Comparison of ENCODE assay signal across 10 mouse cellular contexts in genomic region chr1:135132893-135133369, GRCm38 (mm10). TPM values are rescaled to one million over a fixed set of nuclear protein-coding genes. Genes with fewer than 3 reads are reported as not detected.
A peak's percentile ranks its signal among the peaks of the same experiment; 100 is the strongest.
DNase-seq lines count a peak whose midpoint lies in the region; ATAC-seq and TF ChIP-seq lines count a peak whose summit lies in the region.
"Had no signal": no experiment of that assay in that cellular context is flagged by ENCODE, and none has a peak within 500 bp of the region (broad histone marks: within the 10 kb centered on the region; RNA-seq: fewer than 3 reads in every experiment).

No protein-coding gene starts in this region.

- ATAC-seq in lung, postnatal 0 days = peak; percentile 16
- peak; percentile 23 for ATAC-seq in common myeloid progenitor, adult 5-6 weeks (replicated peaks; ENCODE audit: low read depth, poor library complexity, severe bottlenecking)
- ATAC-seq in megakaryocyte, adult 5-6 weeks (ENCODE audit: poor library complexity, severe bottlenecking) = peak; percentile 31

- no peaks in the 10 kb centered on the region for H3K9me3 ChIP-seq in lung, postnatal 0 days (ENCODE audit: low read length)
- H3K9me3 ChIP-seq: limb, embryonic 15.5 days had no signal

- H3K4me1 ChIP-seq in lung, postnatal 0 days (ENCODE audit: insufficient read depth, low read depth, low read length) = no peaks in the 10 kb centered on the region

- no peak for TF ChIP-seq CTCF in lung, postnatal 0 days (IDR thresholded peaks at IDR 0.05)

- no peak overlapping the region for H3K27ac ChIP-seq in lung, postnatal 0 days (ENCODE audit: low read length)
- H3K27ac ChIP-seq: kidney, postnatal 0 days had no signal

- DNase-seq in lung, postnatal 0 days (ENCODE audit: low spot score) = no peak
- DNase-seq in lung, adult 18-20 months = no peak
- peak; percentile 91 for DNase-seq in thymus, postnatal 25 days
- DNase-seq in cerebellum, adult 9-11 months = no peak
- no peak for DNase-seq in gastrocnemius, adult 18-20 months (ENCODE audit: low spot score)
- DNase-seq in adrenal gland, adult 8-10 months = no peak

- no peaks in the 10 kb centered on the region for H3K27me3 ChIP-seq in lung, postnatal 0 days (replicated peaks; ENCODE audit: insufficient read depth, low read length)

- no peak overlapping the region for H3K4me3 ChIP-seq in lung, postnatal 0 days (ENCODE audit: low read depth, low read length)
- H3K4me3 ChIP-seq: limb, embryonic 15.5 days had no signal

- H3K36me3 ChIP-seq in lung, postnatal 0 days (ENCODE audit: insufficient read depth, low read length) = no peaks in the 10 kb centered on the region
- H3K36me3 ChIP-seq: limb, embryonic 15.5 days had no signal

- no peak overlapping the region for H3K9ac ChIP-seq in lung, postnatal 0 days (replicated peaks; ENCODE audit: low read depth)
- H3K9ac ChIP-seq: limb, embryonic 15.5 days had no signal

- TF ChIP-seq EP300 in lung, postnatal 0 days (IDR thresholded peaks at IDR 0.05) = no peak

- WGBS in lung, postnatal 0 days = 77% methylated on average over 8 of the region's 9 CpGs

- 0 out of 2 replicates have a peak overlapping the region, but pooled peaks have one; percentile 14 for H3K4me2 ChIP-seq in lung, postnatal 0 days (replicated peaks; ENCODE audit: low read depth, low read length)
- H3K4me2 ChIP-seq: limb, embryonic 15.5 days had no signal

RNA-seq across cellular contexts. Expression of gene Ptpn7, which starts 0.4 kb away (rescaled TPM):
- polyA plus RNA-seq in lung, postnatal 0 days (2015; fragmentation: Nextera tagmentation; extraction: Ambion mirVana) = 2.9 and 3.0 TPM in 2 replicates
- 92.4 and 105 TPM in 2 replicates for total RNA-seq in common myeloid progenitor, adult 5-6 weeks (2017)
- total RNA-seq in megakaryocyte, adult 5-6 weeks (2015) = 25.5 and 29.5 TPM in 2 replicates
- total RNA-seq in megakaryocyte, adult 5-6 weeks (2017) = 49.7 and 54.2 TPM in 2 replicates
- under 1 TPM; 0.07 to 0.14 TPM for total RNA-seq in gastrocnemius, adult 18-20 months (2021)
- 1 to 10 TPM; 1.4 to 1.5 (median 1.4) TPM for total RNA-seq in adrenal gland, adult 8-10 months (2022)

RNA-seq across cellular contexts. Expression of gene Arl8a, which starts 13.7 kb away (rescaled TPM):
- polyA plus RNA-seq in lung, postnatal 0 days (2015; fragmentation: Nextera tagmentation; extraction: Ambion mirVana) = 51.8 and 56.3 TPM in 2 replicates
- 16.2 and 16.4 TPM in 2 replicates for total RNA-seq in common myeloid progenitor, adult 5-6 weeks (2017)
- 83.3 and 93.2 TPM in 2 replicates for total RNA-seq in megakaryocyte, adult 5-6 weeks (2015)
- total RNA-seq in megakaryocyte, adult 5-6 weeks (2017) = 37.1 and 49.1 TPM in 2 replicates
- total RNA-seq in gastrocnemius, adult 18-20 months (2021) = 10 to 100 TPM; 17.4 to 22.5 TPM
- 10 to 100 TPM; 57.5 to 77.4 (median 68.5) TPM for total RNA-seq in adrenal gland, adult 8-10 months (2022)

RNA-seq across cellular contexts. Expression of gene Lgr6, which starts 27.9 kb away (rescaled TPM):
- polyA plus RNA-seq in lung, postnatal 0 days (2015; fragmentation: Nextera tagmentation; extraction: Ambion mirVana) = 2.9 and 3.9 TPM in 2 replicates
- total RNA-seq in common myeloid progenitor, adult 5-6 weeks (2017) = 0.05 TPM in 1 of 2 replicates, not detected in the other
- not detected in 2 replicates for total RNA-seq in megakaryocyte, adult 5-6 weeks (2015)
- not detected in 2 replicates for total RNA-seq in megakaryocyte, adult 5-6 weeks (2017)
- under 1 TPM; 0.11 to 0.57 TPM for total RNA-seq in gastrocnemius, adult 18-20 months (2021)
- 1 to 10 TPM in 2 of 4 experiments, under 1 TPM in 2; 0.40 to 2.2 (median 1.1) TPM for total RNA-seq in adrenal gland, adult 8-10 months (2022)

RNA-seq across cellular contexts. Expression of gene Gpr37l1, which starts 34.5 kb away (rescaled TPM):
- 0.06 and 0.19 TPM in 2 replicates for polyA plus RNA-seq in lung, postnatal 0 days (2015; fragmentation: Nextera tagmentation; extraction: Ambion mirVana)
- not detected in 2 replicates for total RNA-seq in common myeloid progenitor, adult 5-6 weeks (2017)
- total RNA-seq in megakaryocyte, adult 5-6 weeks (2015) = not detected in 2 replicates
- total RNA-seq in megakaryocyte, adult 5-6 weeks (2017) = not detected in 2 replicates
- total RNA-seq in gastrocnemius, adult 18-20 months (2021) = under 1 TPM; 0.46 to 0.55 TPM
- 1 to 10 TPM in 3 of 4 experiments, under 1 TPM in 1; 0.80 to 1.9 (median 1.3) TPM for total RNA-seq in adrenal gland, adult 8-10 months (2022)
- polyA plus RNA-seq: kidney, postnatal 0 days; limb, embryonic 15.5 days had no signal

Comparison
In these comparisons a context has a peak if more than half of its experiments do, and no peak if none do; other contexts are left out.
1. RNA of gene Ptpn7, which starts 0.4 kb away (total RNA-seq): 92.4 to 105 TPM in common myeloid progenitor, adult 5-6 weeks and 25.5 to 54.2 TPM in megakaryocyte, adult 5-6 weeks; 1.4 to 1.5 TPM in adrenal gland, adult 8-10 months and 0.07 to 0.14 TPM in gastrocnemius, adult 18-20 months; every median in the first group is over 10 times any median in the second.
2. Peak in every context shown above with its lines, with median percentiles within 50 percentile points of each other: ATAC-seq.